Comparison of ENCODE assay signal across 14 mouse cellular contexts in the genomic region with DNA sequence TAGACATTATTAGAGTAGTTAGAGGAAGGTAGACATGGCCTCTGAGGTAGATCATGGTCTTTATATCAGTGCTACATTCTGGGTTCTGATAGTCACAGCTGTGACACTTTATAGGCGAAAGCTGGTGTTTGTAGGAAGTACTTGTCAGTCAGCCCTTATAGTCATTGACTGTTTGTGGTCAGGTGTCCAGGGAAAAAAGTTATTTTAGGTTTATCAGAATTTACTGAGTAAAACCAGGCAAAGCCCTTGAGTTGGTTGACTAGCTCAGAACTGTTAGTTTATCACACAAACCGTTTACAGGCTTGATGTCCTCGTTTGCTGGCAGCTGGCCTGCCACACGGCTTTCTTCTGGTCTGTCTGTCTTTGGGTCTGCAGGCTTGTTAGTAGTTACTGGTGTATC.
"Had no signal": no experiment of that assay in that cellular context is flagged by ENCODE, and none has a peak within 500 bp of the region (broad histone marks: within the 10 kb centered on the region; RNA-seq: fewer than 3 reads in every experiment).

No protein-coding gene starts in this region.

- H3K4me3 ChIP-seq: limb, embryonic 12.5 days; lung, embryonic 15.5 days; midbrain, embryonic 10.5 days; myocyte; neural tube, embryonic 15.5 days had no signal

- H3K9me3 ChIP-seq: limb, embryonic 12.5 days; lung, embryonic 15.5 days; midbrain, embryonic 10.5 days; neural tube, embryonic 15.5 days had no signal

- H3K27me3 ChIP-seq: limb, embryonic 12.5 days; lung, embryonic 15.5 days; neural tube, embryonic 15.5 days had no signal

- DNase-seq: kidney, adult 18-20 months; kidney, postnatal 14 days; layer of hippocampus, adult 9-11 months; layer of hippocampus, postnatal 36 days; lung, postnatal 14 days; midbrain, embryonic 14.5 days; right cerebral cortex, adult 18-20 months; right cerebral cortex, postnatal 25 days; thymus, postnatal 36 days had no signal

- H3K36me3 ChIP-seq: limb, embryonic 12.5 days; neural tube, embryonic 15.5 days had no signal

- H3K27ac ChIP-seq: limb, embryonic 12.5 days; lung, embryonic 15.5 days; midbrain, embryonic 10.5 days; neural tube, embryonic 15.5 days had no signal

- H3K4me2 ChIP-seq: limb, embryonic 12.5 days; lung, embryonic 15.5 days; neural tube, embryonic 15.5 days had no signal

- H3K9ac ChIP-seq: limb, embryonic 12.5 days; lung, embryonic 15.5 days; neural tube, embryonic 15.5 days had no signal
